Mouse (Mus musculus) cerebellum, postnatal 4 days (tissue): ENCODE measurements at regions not wholly inside any gene's neighbourhood (a gene's known extent, or its start where the extent isn't known, plus 50 kb on each side); places are given as distances from the start of the nearest gene placed in this dataset.

Source experiments
- DNase-seq, 2 experiments: peaks; one replicate each; pipeline ENCODE4 v3.0.0; 2022; ENCODE audit warnings: low spot score in 2 of 2, mixed read lengths in 1 of 2

GRCm38 (mm10) chr5:50570701-50571100 is 511.9 kb upstream of the Adgra3 start:
- DNase-seq: no peak

- DNase-seq: no peak
These were observed 492.3 kb upstream of the Adgra3 start for GRCm38 (mm10) chr5:50551125-50551524.

DNA sequence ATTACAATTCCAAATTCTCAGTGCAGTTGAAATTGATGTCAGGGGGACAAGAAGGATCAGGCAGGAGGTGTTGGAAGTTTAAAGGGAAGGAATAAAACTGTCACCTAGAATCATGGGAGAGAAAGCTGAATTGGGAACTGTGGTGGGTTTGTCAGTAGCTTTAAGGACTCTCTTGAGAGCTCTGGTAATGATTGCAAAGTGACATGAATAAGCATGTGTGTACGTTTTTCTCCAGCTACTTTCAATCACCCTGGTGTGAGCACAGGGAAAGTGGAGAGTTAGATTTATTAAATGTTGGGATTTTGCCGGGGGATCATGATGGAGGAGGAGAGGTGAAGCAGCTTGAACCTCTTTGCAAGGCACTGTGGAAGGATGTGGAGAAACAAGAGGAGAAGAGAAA is 453.7 kb upstream of the Adgra3 start:
- no peak for DNase-seq

DNA sequence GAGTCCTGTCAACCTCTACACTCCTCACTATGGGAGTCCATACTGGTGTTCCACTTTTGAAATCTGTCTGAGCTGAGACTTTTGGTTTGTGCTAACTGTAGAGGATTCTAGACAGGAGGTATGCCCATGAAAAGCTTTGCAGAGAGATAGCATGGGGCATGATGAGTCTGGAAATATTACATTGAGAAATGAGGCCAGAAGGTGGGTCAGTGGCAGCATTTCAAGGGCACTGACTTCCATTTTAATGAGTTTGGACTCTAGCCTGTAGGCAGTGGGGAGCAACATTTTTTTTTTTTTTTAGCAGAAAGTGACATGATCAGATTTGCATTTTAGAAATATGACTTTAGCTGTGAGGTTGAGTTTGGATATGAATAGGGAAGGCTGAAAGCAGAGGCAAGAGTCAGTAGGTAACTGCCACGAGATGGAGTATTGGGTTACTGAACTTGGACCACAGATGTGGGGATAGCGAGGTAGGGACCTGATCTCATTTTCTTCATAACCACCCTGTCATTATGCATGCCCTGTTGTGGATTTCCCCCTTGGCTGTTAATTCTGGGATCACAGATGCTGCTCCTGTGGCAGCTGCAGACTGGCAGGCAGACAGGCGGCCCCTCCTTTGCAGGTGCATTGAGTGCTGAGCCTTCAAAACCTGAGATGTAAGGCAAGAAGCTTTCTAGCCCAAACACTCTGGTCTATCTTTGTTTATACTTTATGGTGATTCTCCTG is 451.1 kb upstream of the Adgra3 start:
- peak in 1 of 2 experiments; percentile 1 for DNase-seq

GRCm38 (mm10) chr5:50490223-50490622 is 431.4 kb upstream of the Adgra3 start:
- DNase-seq: no peak

DNA sequence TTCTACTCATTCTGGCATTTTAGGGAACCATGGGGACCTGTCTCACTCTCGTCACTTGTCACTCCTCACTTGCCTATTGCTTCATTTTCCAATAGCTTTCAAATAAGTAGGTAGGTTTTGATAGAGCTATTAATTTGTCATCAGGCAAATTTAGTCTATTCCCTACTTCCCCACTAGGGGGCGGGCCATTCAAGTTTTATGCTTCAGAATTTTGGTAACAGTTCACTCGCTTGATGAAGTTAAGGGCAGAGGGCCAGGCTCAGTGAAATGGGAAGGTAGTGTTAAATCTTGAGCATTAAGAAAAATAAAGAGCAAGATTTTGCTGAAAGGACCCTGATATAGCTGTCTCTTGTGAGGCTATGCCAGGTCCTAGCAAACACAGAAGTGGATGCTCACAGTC is 418.2 kb upstream of the Adgra3 start:
- peak; percentile 48 to 75 for DNase-seq

DNA sequence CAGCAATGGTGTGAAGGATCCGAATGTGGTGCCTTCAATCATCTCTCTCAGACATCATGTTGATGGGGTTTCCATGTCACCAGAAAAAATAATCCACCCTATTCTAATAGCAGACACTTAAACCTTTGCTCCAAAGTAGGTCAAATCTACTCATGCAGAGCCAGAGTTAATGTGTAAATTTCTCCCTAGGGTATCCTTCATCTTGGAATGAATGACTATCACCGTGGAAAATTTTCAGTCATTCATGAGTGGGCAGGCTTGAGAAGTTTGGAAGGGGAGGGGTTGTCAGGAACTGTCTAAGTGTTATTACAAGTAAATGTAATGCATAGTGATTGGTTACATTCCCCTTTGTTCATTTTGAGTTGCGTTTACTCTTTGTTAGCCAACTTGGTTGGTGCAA is 402.7 kb upstream of the Adgra3 start:
- no peak for DNase-seq

DNA sequence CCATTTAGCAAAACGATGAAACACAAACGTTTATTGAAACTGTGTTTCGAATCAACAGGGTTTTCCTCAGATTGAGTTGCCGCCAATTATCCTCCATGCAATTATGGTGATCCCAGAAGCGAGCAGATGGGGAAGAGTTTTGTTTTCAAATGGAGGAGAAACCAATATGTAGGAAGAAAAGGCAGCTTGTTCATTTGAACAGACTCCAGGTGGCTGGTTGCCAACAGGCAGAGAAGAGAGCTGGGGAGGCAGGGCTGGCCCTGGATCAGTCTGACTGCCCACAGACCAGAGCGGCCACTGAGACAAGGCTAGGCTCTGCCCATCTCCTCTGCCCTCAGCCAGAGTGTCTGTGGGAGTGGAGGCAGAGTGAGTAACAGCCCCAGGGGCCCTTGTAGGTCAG is 398.8 kb upstream of the Adgra3 start:
- DNase-seq: peak; percentile 63 to 86

- no peak for DNase-seq
These were observed 395.6 kb upstream of the Adgra3 start for GRCm38 (mm10) chr5:50454387-50454786.

- DNase-seq: no peak
These were observed 348.1 kb upstream of the Adgra3 start for GRCm38 (mm10) chr5:50406923-50407322.

GRCm38 (mm10) chr5:50406520-50406919 is 347.7 kb upstream of the Adgra3 start:
- no peak for DNase-seq
